Mouse (Mus musculus) ES-E14 (cell line): ENCODE results near the gene Gm6205. TPM values are rescaled to one million over a fixed set of nuclear protein-coding genes. Genes with fewer than 3 reads are reported as not detected.
"Not testable (repeated sequence)": the region's sequence is repeated elsewhere in the genome, so short reads cannot be mapped to it uniquely, and the experiment has no call there.

ENCODE experiments used
- DNase-seq: peaks from one replicate; pipeline ENCODE4 v3.0.0-alpha.2; 2013; ENCODE audit warnings: low read depth, low spot score
- H3K27ac ChIP-seq: 2 replicates; pipeline ENCODE4 v1.5.1; 2012; ENCODE audit warnings: low read depth, mild to moderate bottlenecking, low read length, moderate library complexity, mixed read lengths; ENCODE audit not compliant: poor library complexity, insufficient read depth, severe bottlenecking
- H3K36me3 ChIP-seq: 2 replicates; pipeline ENCODE4 v1.6.1; 2012; ENCODE audit warnings: mild to moderate bottlenecking, low read length, moderate library complexity, mixed read lengths; ENCODE audit not compliant: control insufficient read depth, poor library complexity, insufficient read depth, severe bottlenecking
- H3K4me1 ChIP-seq, 2 experiments: fragments of 150-350 bp in 1 of 2; sonication (generic) in 1 of 2; 2 replicates each; pipeline ENCODE4 v1.6.1; 2012; ENCODE audit warnings: low read length in 2 of 2, mild to moderate bottlenecking in 1 of 2, mixed read lengths in 1 of 2; ENCODE audit not compliant: control insufficient read depth in 2 of 2, insufficient read depth in 2 of 2, poor library complexity in 1 of 2
- H3K4me3 ChIP-seq, 2 experiments: fragments of 150-350 bp in 1 of 2; sonication (generic) in 1 of 2; 2 replicates each; pipeline ENCODE4 v1.5.1; 2012; ENCODE audit warnings: low read length in 2 of 2, low read depth in 1 of 2, mild to moderate bottlenecking in 1 of 2, mixed read lengths in 1 of 2; ENCODE audit not compliant: insufficient read depth in 1 of 2, poor library complexity in 1 of 2, severe bottlenecking in 1 of 2
- H3K9ac ChIP-seq: 2 replicates; pipeline ENCODE4 v1.6.1; 2012; ENCODE audit warnings: low read depth, mild to moderate bottlenecking, low read length, mixed read lengths; ENCODE audit not compliant: poor library complexity, insufficient read depth, severe bottlenecking
- H3K9me3 ChIP-seq: fragments of 150-350 bp; sonication (generic); 2 replicates; pipeline ENCODE4 v1.6.1; 2012; ENCODE audit warnings: low read depth, mild to moderate bottlenecking, low read length; ENCODE audit not compliant: control insufficient read depth, insufficient read depth
- in situ Hi-C, 2 experiments: fragments of 600-800 bp; cut with MboI; formaldehyde crosslinking; loops; one replicate each; pipeline ENCODE4 v1.15.1; 2025; ENCODE audit warnings: low sequenced_read_pairs in 2 of 2, inconsistent platforms in 1 of 2; ENCODE audit not compliant: unreplicated experiment in 2 of 2
- total RNA-seq: library from RNA; depleted of rRNA; stranded (reverse); fragments of 300-350 nt; gene quantifications from 2 replicates; pipeline ENCODE4 v1.2.3, GENCODE M21; 2012; rRNA removed

Gene Gm6205
- total RNA-seq: not detected in 2 replicates

DNA sequence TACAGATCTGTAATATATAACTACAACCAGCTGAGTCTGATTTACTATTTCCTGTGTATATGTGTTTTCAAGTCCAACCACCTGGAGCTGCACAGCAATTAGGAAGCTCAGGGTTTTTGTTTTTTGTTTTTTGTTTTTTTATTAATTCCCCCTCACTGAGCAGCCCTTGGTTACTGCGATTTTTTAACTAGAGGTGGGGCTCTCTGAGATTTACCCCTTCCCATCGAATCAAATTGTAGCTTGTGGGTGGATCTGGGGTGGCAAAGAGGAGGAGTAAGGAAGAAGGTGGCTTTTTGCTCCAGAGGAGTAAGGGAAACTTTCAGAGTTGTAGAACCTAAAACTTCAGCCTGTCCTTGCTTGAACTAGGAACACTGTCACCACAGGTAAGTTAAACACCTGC lies at the start of gene Gm6205:
Gene Gm6205 (plus strand): TSS at position 301 of the 400 bp plus-strand sequence.
- in situ Hi-C loops, H3K9ac ChIP-seq, H3K27ac ChIP-seq, DNase-seq, H3K9me3 ChIP-seq, H3K4me3 ChIP-seq, H3K36me3 ChIP-seq, H3K4me1 ChIP-seq: not testable (repeated sequence)

DNA sequence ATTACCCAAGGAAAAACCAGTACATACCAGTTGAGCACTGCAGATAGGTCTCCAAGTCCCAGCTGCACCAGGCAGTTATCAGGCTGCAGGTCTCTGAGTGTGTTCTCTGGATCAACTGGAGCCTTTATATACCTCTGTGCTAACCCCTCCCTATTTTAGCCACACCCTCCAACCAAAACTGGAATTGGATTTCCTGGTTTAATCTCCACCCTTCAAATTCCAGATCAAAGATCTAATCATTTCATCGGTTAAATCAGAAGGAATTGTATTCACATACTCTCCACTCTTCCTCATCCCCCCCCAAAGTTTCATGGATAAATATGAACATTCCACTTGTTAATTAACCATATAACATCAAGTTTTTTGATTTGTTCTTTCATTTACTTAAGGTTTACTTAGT lies 31.9 kb upstream of the Gm6205 start, which contains the start of gene Gm3147:
Gene Gm3147 (minus strand): TSS at position 101 of the 400 bp plus-strand sequence.
- in situ Hi-C loops, H3K4me1 ChIP-seq, H3K4me3 ChIP-seq, H3K9ac ChIP-seq, DNase-seq, H3K9me3 ChIP-seq, H3K36me3 ChIP-seq, H3K27ac ChIP-seq: not testable (repeated sequence)

DNA sequence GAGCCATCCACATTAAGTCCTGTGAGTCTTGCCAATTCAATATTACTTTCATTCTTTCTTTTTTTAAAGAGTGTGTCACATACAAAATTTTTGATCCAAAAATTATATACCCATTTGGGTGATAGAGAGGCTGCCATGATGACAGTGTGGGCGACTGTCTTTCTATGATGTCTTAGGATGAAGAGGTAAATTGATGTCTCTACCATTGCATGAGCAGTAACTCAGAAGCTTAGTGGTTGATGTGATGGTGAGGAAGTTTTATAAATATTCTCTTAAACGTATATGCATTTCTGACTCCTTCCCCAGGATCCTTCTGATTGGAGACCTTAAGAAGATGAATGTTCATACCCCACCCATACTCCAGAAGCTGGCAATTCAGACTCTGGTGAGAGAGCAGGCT lies 24.5 kb upstream of the Gm6205 start, which contains the start of gene Gm6509:
Gene Gm6509 (plus strand): TSS at position 301 of the 400 bp plus-strand sequence.
- in situ Hi-C loops: not testable (repeated sequence)

More for the DNA sequence above, 24.5 kb upstream of the Gm6205 start, which contains the start of gene Gm6509:
- DNase-seq, H3K4me1 ChIP-seq, H3K9ac ChIP-seq, H3K4me3 ChIP-seq, H3K27ac ChIP-seq, H3K9me3 ChIP-seq, H3K36me3 ChIP-seq: not testable (repeated sequence)

Other genes starting within 250 kb of the Gm6205 start
- not detected in 2 replicates for gene Gm7682, start 202.6 kb upstream of the Gm6205 start, total RNA-seq
- not detected in 2 replicates for gene Gm3139, start 122.1 kb upstream of the Gm6205 start, total RNA-seq
- gene Gm3147, start 32.0 kb upstream of the Gm6205 start, total RNA-seq: not detected in 2 replicates
- 0.22 TPM in 1 of 2 replicates, not detected in the other for gene Gm6509, start 24.4 kb upstream of the Gm6205 start, total RNA-seq
- gene Gm3183, start 217.1 kb downstream of the Gm6205 start, total RNA-seq: 0.21 and 0.36 TPM in 2 replicates